Mouse (Mus musculus): ENCODE results near the gene Sipa1l1.

Gene Sipa1l1

GRCm38 (mm10) chr12:82334550-82334949, 165.4 kb downstream of the Sipa1l1 start:
- DNase-seq (ENCODE audit: extremely low spot score), result no peak

- no peak for DNase-seq (ENCODE audit: extremely low spot score)
Observed at GRCm38 (mm10) chr12:82335095-82335494, 166.0 kb downstream of the Sipa1l1 start.

GRCm38 (mm10) chr12:82338550-82338949, 169.4 kb downstream of the Sipa1l1 start:
- no peak for DNase-seq (ENCODE audit: extremely low spot score)

- DNase-seq (ENCODE audit: extremely low spot score), result peak; percentile 17
Observed at GRCm38 (mm10) chr12:82339221-82339861, 170.2 kb downstream of the Sipa1l1 start.

GRCm38 (mm10) chr12:82340196-82340918, 171.2 kb downstream of the Sipa1l1 start:
- no peak for DNase-seq (ENCODE audit: extremely low spot score)

- no peak for DNase-seq (ENCODE audit: extremely low spot score)
Observed at GRCm38 (mm10) chr12:82341181-82341580, 172.1 kb downstream of the Sipa1l1 start.

GRCm38 (mm10) chr12:82341696-82342095, 172.6 kb downstream of the Sipa1l1 start:
- no peak for DNase-seq (ENCODE audit: extremely low spot score)

GRCm38 (mm10) chr12:82350082-82350481, 181.0 kb downstream of the Sipa1l1 start:
- no peak for DNase-seq (ENCODE audit: extremely low spot score)

GRCm38 (mm10) chr12:82350891-82351290, 181.8 kb downstream of the Sipa1l1 start:
- DNase-seq (ENCODE audit: extremely low spot score), result no peak

- no peak for DNase-seq (ENCODE audit: extremely low spot score)
Observed at GRCm38 (mm10) chr12:82353660-82354059, 184.5 kb downstream of the Sipa1l1 start.

GRCm38 (mm10) chr12:82355419-82356149, 186.5 kb downstream of the Sipa1l1 start:
- DNase-seq (ENCODE audit: extremely low spot score), result no peak

GRCm38 (mm10) chr12:82356476-82356875, 187.4 kb downstream of the Sipa1l1 start:
- DNase-seq (ENCODE audit: extremely low spot score), result no peak

GRCm38 (mm10) chr12:82357431-82357830, 188.3 kb downstream of the Sipa1l1 start:
- no peak for DNase-seq (ENCODE audit: extremely low spot score)

- no peak for DNase-seq (ENCODE audit: extremely low spot score)
Observed at GRCm38 (mm10) chr12:82362796-82363195, 193.7 kb downstream of the Sipa1l1 start.

- no peak for DNase-seq (ENCODE audit: extremely low spot score)
Observed at GRCm38 (mm10) chr12:82364186-82364585, 195.1 kb downstream of the Sipa1l1 start.

GRCm38 (mm10) chr12:82365276-82365875, 196.3 kb downstream of the Sipa1l1 start:
- no peak for DNase-seq (ENCODE audit: extremely low spot score)

- no peak for DNase-seq (ENCODE audit: extremely low spot score)
Observed at GRCm38 (mm10) chr12:82366754-82367153, 197.6 kb downstream of the Sipa1l1 start.

- DNase-seq (ENCODE audit: extremely low spot score), result no peak
Observed at GRCm38 (mm10) chr12:82367345-82367744, 198.2 kb downstream of the Sipa1l1 start.

- DNase-seq (ENCODE audit: extremely low spot score), result no peak
Observed at GRCm38 (mm10) chr12:82367986-82368385, 198.9 kb downstream of the Sipa1l1 start.

GRCm38 (mm10) chr12:82369402-82370160, 200.5 kb downstream of the Sipa1l1 start:
- DNase-seq (ENCODE audit: extremely low spot score), result no peak

- DNase-seq (ENCODE audit: extremely low spot score), result no peak
Observed at GRCm38 (mm10) chr12:82371266-82371665, 202.1 kb downstream of the Sipa1l1 start.
